Mouse (Mus musculus) macrophage (primary cell): Measurements from ENCODE around the gene Pnp2. TPM values are rescaled to one million over a fixed set of nuclear protein-coding genes. Genes with fewer than 3 reads are reported as not detected.
A peak's percentile ranks its signal among the peaks of the same experiment; 100 is the strongest.
"Not testable (repeated sequence)": the region's sequence is repeated elsewhere in the genome, so short reads cannot be mapped to it uniquely, and the experiment has no call there.

Source experiments
- H3K27ac ChIP-seq: fragments of 350-480 bp; formaldehyde crosslinking; 2 replicates; pipeline ENCODE4 v1.9.0; 2021
- H3K36me3 ChIP-seq: fragments of 350-480 bp; formaldehyde crosslinking; 2 replicates; pipeline ENCODE4 v1.9.0; 2021; ENCODE audit errors: inconsistent target
- H3K4me3 ChIP-seq: fragments of 350-480 bp; formaldehyde crosslinking; 2 replicates; pipeline ENCODE4 v1.9.0; 2021; ENCODE audit errors: inconsistent target
- H3K79me2 ChIP-seq: fragments of 350-480 bp; formaldehyde crosslinking; 2 replicates; pipeline ENCODE4 v1.9.0; 2021; ENCODE audit errors: inconsistent target
- WGBS: methylation state at CpG from one replicate; pipeline ENCODE4 v1.1.7; 2026; ENCODE audit warnings: inconsistent platforms; ENCODE audit not compliant: missing documents; 5-methylcytosine and 5-hydroxymethylcytosine counted together
- polyA plus RNA-seq: library from polyadenylated mRNA; stranded (reverse); fragments of 250-400 nt; gene quantifications from 3 replicates; pipeline ENCODE4 v1.2.4, GENCODE M21; 2018; ENCODE audit warnings: inconsistent platforms

Gene Pnp2
- polyA plus RNA-seq, 1 experiment from 2014 or later, result 0.75 TPM

GRCm38 (mm10) chr14:50970822-50971221 lies 15.0 kb downstream of the Pnp2 start:
- Histone ChIP-seq H3K4me3 (no peak overlapping the region), H3K27ac (no peak overlapping the region), H3K79me2 (no peaks in the 10 kb centered on the region), H3K36me3 (no peaks in the 10 kb centered on the region)
- 0% methylated on average over 1 of the region's 1 CpGs for WGBS

GRCm38 (mm10) chr14:50973054-50973453 lies 17.3 kb downstream of the Pnp2 start:
- not testable (repeated sequence) for H3K4me3 ChIP-seq, H3K79me2 ChIP-seq, H3K27ac ChIP-seq, H3K36me3 ChIP-seq
- WGBS, result 93% methylated on average over 4 of the region's 5 CpGs

GRCm38 (mm10) chr14:50973700-50974099 lies 17.9 kb downstream of the Pnp2 start:
- no peak overlapping the region for H3K27ac ChIP-seq
- 77% methylated on average over 4 of the region's 4 CpGs for WGBS
- H3K79me2 ChIP-seq, result no peaks in the 10 kb centered on the region

GRCm38 (mm10) chr14:50975001-50975400 lies 19.2 kb downstream of the Pnp2 start:
- no peak overlapping the region for H3K4me3 ChIP-seq
- H3K27ac ChIP-seq, result no peak overlapping the region
- no peaks in the 10 kb centered on the region for H3K36me3 ChIP-seq
- 86% methylated on average over 5 of the region's 5 CpGs for WGBS
- H3K79me2 ChIP-seq, result no peaks in the 10 kb centered on the region

More at GRCm38 (mm10) chr14:50973700-50974099, 17.9 kb downstream of the Pnp2 start:
- no peak overlapping the region for H3K4me3 ChIP-seq
- no peaks in the 10 kb centered on the region for H3K36me3 ChIP-seq

- Histone ChIP-seq H3K36me3 (no peaks in the 10 kb centered on the region), H3K79me2 (no peaks in the 10 kb centered on the region), H3K27ac (no peak overlapping the region), H3K4me3 (no peak overlapping the region)
- 40% methylated on average over 9 of the region's 9 CpGs for WGBS
Measured at GRCm38 (mm10) chr14:50976674-50977073, 20.9 kb downstream of the Pnp2 start.

- H3K36me3 ChIP-seq, H3K79me2 ChIP-seq, H3K4me3 ChIP-seq, H3K27ac ChIP-seq: not testable (repeated sequence)
- WGBS, result 52% methylated on average over 6 of the region's 6 CpGs
Measured at GRCm38 (mm10) chr14:50978451-50978850, 22.7 kb downstream of the Pnp2 start.

- Histone ChIP-seq H3K79me2 (no peaks in the 10 kb centered on the region), H3K4me3 (no peak overlapping the region), H3K36me3 (no peaks in the 10 kb centered on the region), H3K27ac (no peak overlapping the region)
Measured at GRCm38 (mm10) chr14:50979631-50980030, 23.8 kb downstream of the Pnp2 start.

GRCm38 (mm10) chr14:50981207-50981606 lies 25.4 kb downstream of the Pnp2 start:
- 10% methylated on average over 2 of the region's 2 CpGs for WGBS
- Histone ChIP-seq H3K36me3 (no peaks in the 10 kb centered on the region), H3K4me3 (no peak overlapping the region), H3K27ac (no peak overlapping the region), H3K79me2 (no peaks in the 10 kb centered on the region)

- no peaks in the 10 kb centered on the region for H3K79me2 ChIP-seq
- 41% methylated on average over 5 of the region's 5 CpGs for WGBS
- H3K4me3 ChIP-seq, result no peak overlapping the region
- no peaks in the 10 kb centered on the region for H3K36me3 ChIP-seq
- H3K27ac ChIP-seq, result no peak overlapping the region
Measured at GRCm38 (mm10) chr14:50981837-50982236, 26.0 kb downstream of the Pnp2 start.

- Histone ChIP-seq H3K4me3 (no peak overlapping the region), H3K27ac (no peak overlapping the region), H3K79me2 (no peaks in the 10 kb centered on the region), H3K36me3 (no peaks in the 10 kb centered on the region)
- 91% methylated on average over 2 of the region's 2 CpGs for WGBS
Measured at GRCm38 (mm10) chr14:50987668-50988067, 31.9 kb downstream of the Pnp2 start.

GRCm38 (mm10) chr14:50991037-50991436 lies 35.2 kb downstream of the Pnp2 start:
- Histone ChIP-seq H3K79me2 (no peaks in the 10 kb centered on the region), H3K4me3 (no peak overlapping the region), H3K36me3 (no peaks in the 10 kb centered on the region), H3K27ac (no peak overlapping the region)
- whole genome bisulfite sequencing, result 69% methylated on average over 3 of the region's 3 CpGs

GRCm38 (mm10) chr14:50997088-50997487 lies 41.3 kb downstream of the Pnp2 start:
- Histone ChIP-seq H3K36me3 (no peaks in the 10 kb centered on the region), H3K79me2 (no peaks in the 10 kb centered on the region), H3K4me3 (no peak overlapping the region), H3K27ac (peak overlapping the region; percentile 69)
- WGBS, result 2% methylated on average over 3 of the region's 3 CpGs

- H3K27ac ChIP-seq, result peak overlapping the region; percentile 69
- no peaks in the 10 kb centered on the region for H3K79me2 ChIP-seq
Measured at GRCm38 (mm10) chr14:50997999-50998666, 42.3 kb downstream of the Pnp2 start.

GRCm38 (mm10) chr14:51007152-51007801 lies 51.5 kb downstream of the Pnp2 start, which contains the start of gene Rnase10:
Gene Rnase10, plus strand, starts transcription at chr14:51007751.
- Histone ChIP-seq H3K4me3 (no peak within 1 kb of the TSS), H3K27ac (no peak within 1 kb of the TSS), H3K79me2 (no peaks in the 10 kb centered on the region), H3K36me3 (no peaks in the 10 kb centered on the region)
- WGBS, result 70% methylated on average over 8 of the region's 8 CpGs

More at GRCm38 (mm10) chr14:50997999-50998666, 42.3 kb downstream of the Pnp2 start:
- Histone ChIP-seq H3K36me3 (no peaks in the 10 kb centered on the region), H3K4me3 (no peak overlapping the region)
- 37% methylated on average over 2 of the region's 2 CpGs for WGBS

GRCm38 (mm10) chr14:51007914-51008713 lies 52.3 kb downstream of the Pnp2 start:
- 38% methylated on average over 13 of the region's 13 CpGs for WGBS
- Histone ChIP-seq H3K36me3 (no peaks in the 10 kb centered on the region), H3K4me3 (no peak overlapping the region), H3K79me2 (no peaks in the 10 kb centered on the region), H3K27ac (no peak overlapping the region)
